Mouse (Mus musculus) heart, adult 2 months (tissue): ENCODE measurements around the gene Polr2l.

Experiments used
- CTCF ChIP-seq: fragments of 200-600 bp; IDR thresholded peaks from 2 replicates; pipeline ENCODE4 v1.8.1; 2022; ENCODE audit warnings: antibody characterized with exemption, mild to moderate bottlenecking, moderate library complexity
- POLR2A ChIP-seq: fragments of 200-500 bp; IDR thresholded peaks from 2 replicates; pipeline ENCODE4 v1.6.1; 2011; ENCODE audit warnings: mild to moderate bottlenecking, low read depth, low read length, control low read depth; ENCODE audit not compliant: insufficient read depth

- no peak for TF ChIP-seq POLR2A
- TF ChIP-seq CTCF, result no peak
These were observed 21.3 kb downstream of the Polr2l start for GRCm38 (mm10) chr7:141453636-141454035.
